13 mouse cellular contexts compared by ENCODE assay signal in the genomic region with DNA sequence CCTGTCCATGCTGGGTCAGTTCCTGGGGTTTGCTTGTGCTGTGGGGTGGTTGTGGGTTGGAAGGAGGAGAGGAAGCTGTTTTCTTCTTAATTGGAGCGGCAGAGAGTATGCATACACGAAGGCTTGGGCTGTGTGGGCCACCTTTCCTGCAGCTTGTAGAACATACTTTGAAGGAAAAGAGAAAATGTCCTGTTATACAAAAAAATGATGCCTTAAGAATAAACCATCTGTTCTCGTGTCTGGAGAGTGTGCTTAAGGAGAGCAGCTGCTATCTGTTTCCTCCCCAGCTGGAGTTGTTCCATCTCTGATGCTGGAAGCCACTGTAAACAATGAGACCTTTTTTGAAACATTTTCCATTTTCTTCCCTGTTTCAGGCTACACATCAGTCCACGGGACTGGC.
DNase-seq lines count a peak whose midpoint lies in the region; ATAC-seq and TF ChIP-seq lines count a peak whose summit lies in the region.
"Had no signal": no experiment of that assay in that cellular context is flagged by ENCODE, and none has a peak within 500 bp of the region (broad histone marks: within the 10 kb centered on the region; RNA-seq: fewer than 3 reads in every experiment).

No protein-coding gene starts in this region.

- H3K27me3 ChIP-seq in lung, postnatal 0 days (replicated peaks; ENCODE audit: insufficient read depth, low read length), result no peaks in the 10 kb centered on the region
- H3K27me3 ChIP-seq: megakaryocyte, embryonic 14.5 days had no signal

- peak; percentile 92 for DNase-seq in heart, adult 11 months
- DNase-seq in heart, postnatal 25 days (ENCODE audit: low spot score), result no peak
- DNase-seq in NIH3T3 (ENCODE audit: low read depth), result peak; percentile 10
- peak; percentile 65 to 67 for DNase-seq in heart, postnatal 10 days
- DNase-seq in lung, postnatal 0 days (ENCODE audit: low spot score), result peak; percentile 83
- no peak for DNase-seq in adrenal gland, postnatal 10 days
- DNase-seq in thymus, postnatal 25 days, result no peak
- no peak for DNase-seq in thymus, postnatal 36 days
- DNase-seq: adrenal gland, postnatal 25 days; spleen, adult 18-20 months had no signal

- H3K36me3 ChIP-seq in lung, postnatal 0 days (ENCODE audit: insufficient read depth, low read length), result no peaks in the 10 kb centered on the region

- peak overlapping the region; percentile 66 for H3K27ac ChIP-seq in lung, postnatal 0 days (ENCODE audit: low read length)

- WGBS in lung, postnatal 0 days, result 46% methylated on average over 4 of the region's 4 CpGs

- H3K4me2 ChIP-seq in lung, postnatal 0 days (replicated peaks; ENCODE audit: low read depth, low read length), result no peak overlapping the region

- no peak overlapping the region for H3K4me3 ChIP-seq in lung, postnatal 0 days (ENCODE audit: low read depth, low read length)
- H3K4me3 ChIP-seq: megakaryocyte, embryonic 14.5 days had no signal

- intact Hi-C loops in heart, postnatal 25 days (cut with DNase I), result no loop called here
- intact Hi-C loops in heart, postnatal 10 days (cut with DNase I), result no loop called here

- H3K9me3 ChIP-seq in lung, postnatal 0 days (ENCODE audit: low read length), result no peaks in the 10 kb centered on the region
- H3K9me3 ChIP-seq: megakaryocyte, embryonic 14.5 days had no signal

- no peak for TF ChIP-seq CTCF in lung, postnatal 0 days (IDR thresholded peaks at IDR 0.05)

- TF ChIP-seq EP300 in lung, postnatal 0 days (IDR thresholded peaks at IDR 0.05), result no peak

- no peak overlapping the region for H3K9ac ChIP-seq in lung, postnatal 0 days (replicated peaks; ENCODE audit: low read depth)

- H3K4me1 ChIP-seq in lung, postnatal 0 days (ENCODE audit: insufficient read depth, low read depth, low read length), result no peaks in the 10 kb centered on the region

- ATAC-seq in lung, postnatal 0 days, result peak; percentile 82
- ATAC-seq: CD4-positive, CD25-positive, alpha-beta regulatory T cell, adult 4 months; inflammation-experienced regulatory T-cells, adult 6 months had no signal

Comparison
In these comparisons a context has a peak if more than half of its experiments do, and no peak if none do; other contexts are left out.
1. DNase-seq: peak in heart, adult 11 months (single experiment), NIH3T3 (single experiment), heart, postnatal 10 days (2 of 2) and lung, postnatal 0 days (single experiment); none in heart, postnatal 25 days (single experiment), adrenal gland, postnatal 10 days (single experiment), thymus, postnatal 25 days (single experiment) and thymus, postnatal 36 days (0 of 2).